Comparison of ENCODE assay signal across 9 mouse cellular contexts in genomic region chr7:129235410-129235809, GRCm38 (mm10). TPM values are rescaled to one million over a fixed set of nuclear protein-coding genes. Genes with fewer than 3 reads are reported as not detected.
DNase-seq lines count a peak whose midpoint lies in the region; ATAC-seq and TF ChIP-seq lines count a peak whose summit lies in the region.
"Had no signal": no experiment of that assay in that cellular context is flagged by ENCODE, and none has a peak within 500 bp of the region (broad histone marks: within the 10 kb centered on the region; RNA-seq: fewer than 3 reads in every experiment).

No protein-coding gene starts in this region.

- TF ChIP-seq EP300 in stomach, postnatal 0 days (optimal IDR thresholded peaks at IDR 0.05), result no peak

- no peak overlapping the region for H3K27ac ChIP-seq in intestine, embryonic 15.5 days
- H3K27ac ChIP-seq in intestine, embryonic 16.5 days (ENCODE audit: low read length), result no peak overlapping the region
- no peak overlapping the region for H3K27ac ChIP-seq in cortical plate, adult 2 months (ENCODE audit: insufficient read depth, low read length)
- H3K27ac ChIP-seq in stomach, postnatal 0 days (replicated peaks), result no peak overlapping the region
- H3K27ac ChIP-seq: heart, embryonic 15.5 days had no signal

- H3K36me3 ChIP-seq in intestine, embryonic 15.5 days, result no peaks in the 10 kb centered on the region
- H3K36me3 ChIP-seq in intestine, embryonic 16.5 days (ENCODE audit: control insufficient read depth, insufficient read depth, low read length), result no peaks in the 10 kb centered on the region
- H3K36me3 ChIP-seq in E14TG2a.4 (ENCODE audit: insufficient read depth, low read length), result no peaks in the 10 kb centered on the region
- H3K36me3 ChIP-seq in stomach, postnatal 0 days (ENCODE audit: control insufficient read depth, insufficient read depth, low read length), result no peaks in the 10 kb centered on the region
- H3K36me3 ChIP-seq: heart, embryonic 15.5 days had no signal

- H3K4me3 ChIP-seq in intestine, embryonic 15.5 days (replicated peaks), result no peak overlapping the region
- H3K4me3 ChIP-seq in intestine, embryonic 16.5 days (ENCODE audit: low read length), result no peak overlapping the region
- H3K4me3 ChIP-seq in E14TG2a.4 (replicated peaks; ENCODE audit: low read length), result no peak overlapping the region
- H3K4me3 ChIP-seq in cortical plate, adult 2 months (ENCODE audit: insufficient read depth, low read length), result no peak overlapping the region
- H3K4me3 ChIP-seq in stomach, postnatal 0 days (ENCODE audit: low read depth, low read length), result no peak overlapping the region
- H3K4me3 ChIP-seq: heart, embryonic 15.5 days had no signal

- H3K4me1 ChIP-seq in intestine, embryonic 15.5 days (replicated peaks), result no peaks in the 10 kb centered on the region
- no peaks in the 10 kb centered on the region for H3K4me1 ChIP-seq in intestine, embryonic 16.5 days (ENCODE audit: control insufficient read depth, insufficient read depth, low read length)
- no peaks in the 10 kb centered on the region for H3K4me1 ChIP-seq in E14TG2a.4 (replicated peaks; ENCODE audit: low read depth, low read length)
- no peaks in the 10 kb centered on the region for H3K4me1 ChIP-seq in cortical plate, adult 2 months (ENCODE audit: control insufficient read depth, insufficient read depth, low read length)
- H3K4me1 ChIP-seq in stomach, postnatal 0 days (replicated peaks; ENCODE audit: control insufficient read depth, insufficient read depth), result no peaks in the 10 kb centered on the region
- H3K4me1 ChIP-seq: heart, embryonic 15.5 days had no signal

- H3K9me3 ChIP-seq in intestine, embryonic 15.5 days, result no peaks in the 10 kb centered on the region
- no peaks in the 10 kb centered on the region for H3K9me3 ChIP-seq in intestine, embryonic 16.5 days (ENCODE audit: control insufficient read depth, low read length)
- no peaks in the 10 kb centered on the region for H3K9me3 ChIP-seq in E14TG2a.4 (ENCODE audit: low read length)
- H3K9me3 ChIP-seq in stomach, postnatal 0 days (ENCODE audit: control insufficient read depth, low read length), result no peaks in the 10 kb centered on the region
- H3K9me3 ChIP-seq: heart, embryonic 15.5 days had no signal

- H3K4me2 ChIP-seq in intestine, embryonic 15.5 days (replicated peaks), result no peak overlapping the region
- no peak overlapping the region for H3K4me2 ChIP-seq in intestine, embryonic 16.5 days (ENCODE audit: low read depth, low read length)
- no peak overlapping the region for H3K4me2 ChIP-seq in stomach, postnatal 0 days (replicated peaks; ENCODE audit: low read depth)
- H3K4me2 ChIP-seq: heart, embryonic 15.5 days had no signal

- TF ChIP-seq POLR2A in cortical plate, adult 2 months (IDR thresholded peaks at IDR 0.05; ENCODE audit: extremely low read depth, insufficient read depth, low read length), result no peak

- peak; percentile 66 to 73 for DNase-seq in kidney, postnatal 4 days
- DNase-seq in stomach, postnatal 0 days (ENCODE audit: low spot score), result peak; percentile 38
- DNase-seq in urinary bladder, adult 2 months (ENCODE audit: low spot score), result no peak
- DNase-seq in spleen, adult 18-20 months, result no peak

- H3K27me3 ChIP-seq in intestine, embryonic 15.5 days (replicated peaks), result no peaks in the 10 kb centered on the region
- no peaks in the 10 kb centered on the region for H3K27me3 ChIP-seq in intestine, embryonic 16.5 days (replicated peaks; ENCODE audit: control insufficient read depth, insufficient read depth, low read length)
- H3K27me3 ChIP-seq in E14TG2a.4 (ENCODE audit: insufficient read depth, low read length), result no peaks in the 10 kb centered on the region
- H3K27me3 ChIP-seq in stomach, postnatal 0 days (ENCODE audit: control insufficient read depth, insufficient read depth, low read length), result no peaks in the 10 kb centered on the region
- H3K27me3 ChIP-seq: heart, embryonic 15.5 days had no signal

- ATAC-seq in intestine, embryonic 15.5 days, result 0 out of 2 replicates have a peak, but pooled peaks have one; percentile 23
- ATAC-seq in intestine, embryonic 16.5 days, result no peak
- ATAC-seq in stomach, postnatal 0 days (ENCODE audit: low FRiP score, low TSS enrichment), result no peak

- H3K9ac ChIP-seq in intestine, embryonic 15.5 days, result no peak overlapping the region
- H3K9ac ChIP-seq in intestine, embryonic 16.5 days (ENCODE audit: low read depth, low read length), result no peak overlapping the region
- no peak overlapping the region for H3K9ac ChIP-seq in stomach, postnatal 0 days (ENCODE audit: low read length)
- H3K9ac ChIP-seq: heart, embryonic 15.5 days had no signal

- peak; percentile 39 for TF ChIP-seq CTCF in E14TG2a.4 (conservative IDR thresholded peaks at IDR 0.05; ENCODE audit: low read length)
- TF ChIP-seq CTCF in cortical plate, adult 2 months (IDR thresholded peaks at IDR 0.05; ENCODE audit: extremely low read depth, insufficient read depth, low read length), result peak; percentile 71
- peak; percentile 77 for TF ChIP-seq CTCF in stomach, postnatal 0 days (IDR thresholded peaks at IDR 0.05; ENCODE audit: low read depth)

- WGBS in intestine, embryonic 15.5 days, result 53% methylated on average over 2 of the region's 2 CpGs
- 53% methylated on average over 2 of the region's 2 CpGs for WGBS in intestine, embryonic 16.5 days
- 57% methylated on average over 2 of the region's 2 CpGs for WGBS in stomach, postnatal 0 days

RNA-seq across cellular contexts. Expression of gene Plpp4, which starts 21.4 kb away (rescaled TPM):
- 0.41 TPM in 1 of 2 replicates, not detected in the other for polyA plus RNA-seq in intestine, embryonic 15.5 days (2015; fragmentation: Nextera tagmentation; extraction: Ambion mirVana)
- polyA plus RNA-seq in intestine, embryonic 16.5 days (2015; fragmentation: Nextera tagmentation; extraction: Ambion mirVana), result 0.20 and 0.28 TPM in 2 replicates
- polyA plus RNA-seq in cortical plate, adult 2 months (2012; rRNA removed), result 7.9 TPM in 2 replicates
- polyA plus RNA-seq in stomach, postnatal 0 days (2015; fragmentation: Nextera tagmentation; extraction: Ambion mirVana), result 0.76 and 0.99 TPM in 2 replicates
- 3.7 and 6.3 TPM in 2 replicates for polyA plus RNA-seq in urinary bladder, adult 2 months (2012; rRNA removed)

Comparison
In these comparisons a context has a peak if more than half of its experiments do, and no peak if none do; other contexts are left out.
1. DNase-seq: peak in kidney, postnatal 4 days (2 of 2) and stomach, postnatal 0 days (single experiment); none in urinary bladder, adult 2 months (single experiment) and spleen, adult 18-20 months (0 of 2).
2. Peak in every context shown above with its lines, with median percentiles within 50 percentile points of each other: CTCF ChIP-seq.